Mouse (Mus musculus): ENCODE data around the gene Fam72a. TPM values are rescaled to one million over a fixed set of nuclear protein-coding genes. Genes with fewer than 3 reads are reported as not detected.
"Not testable (repeated sequence)": the region's sequence is repeated elsewhere in the genome, so short reads cannot be mapped to it uniquely, and the experiment has no call there.

Gene Fam72a
- total RNA-seq, 2 experiments from 2014 or later: 1.4 to 1.7 TPM

GRCm38 (mm10) chr1:131566056-131566455 lies 38.4 kb downstream of the Fam72a start:
- DNase-seq (ENCODE audit: extremely low spot score in 1 of 2, low spot score in 2 of 2); intact Hi-C loops (cut with DNase I): not testable (repeated sequence)

GRCm38 (mm10) chr1:131569721-131570120 lies 42.0 kb downstream of the Fam72a start:
- no peak for DNase-seq (ENCODE audit: extremely low spot score in 1 of 2, low spot score in 2 of 2)
- intact Hi-C loops (cut with DNase I): no loop called here

GRCm38 (mm10) chr1:131570391-131570790 lies 42.7 kb downstream of the Fam72a start:
- intact Hi-C loops (cut with DNase I): no loop called here
- DNase-seq (ENCODE audit: extremely low spot score in 1 of 2, low spot score in 2 of 2): no peak

GRCm38 (mm10) chr1:131573721-131574120 lies 46.0 kb downstream of the Fam72a start:
- peak in 1 of 2 experiments; percentile 85 for DNase-seq (ENCODE audit: extremely low spot score in 1 of 2, low spot score in 2 of 2)
- intact Hi-C loops (cut with DNase I): no loop called here

GRCm38 (mm10) chr1:131578943-131579680 lies 51.4 kb downstream of the Fam72a start:
- intact Hi-C loops (cut with DNase I): no loop called here
- no peak for DNase-seq (ENCODE audit: extremely low spot score in 1 of 2, low spot score in 2 of 2)

DNA sequence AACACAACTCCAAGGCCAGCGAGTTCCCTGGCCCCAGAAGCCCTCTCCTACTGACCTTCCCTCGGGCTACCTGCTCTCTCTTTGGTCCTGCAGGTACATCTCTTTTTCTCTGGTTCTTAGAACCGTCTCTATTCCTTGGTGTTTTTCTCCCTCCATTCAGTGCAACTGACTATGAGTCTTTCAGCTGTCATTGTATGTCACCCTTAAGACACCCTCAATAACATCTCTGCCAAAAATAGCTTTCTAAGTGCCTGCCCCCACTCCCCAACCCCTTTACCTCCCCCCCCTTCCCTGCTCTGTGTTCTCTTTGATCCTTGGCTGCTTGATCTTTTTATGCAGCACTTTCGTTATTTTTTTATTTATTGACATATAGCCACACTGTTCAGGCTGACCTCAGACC lies 52.7 kb downstream of the Fam72a start:
- intact Hi-C loops (cut with DNase I): no loop called here
- no peak for DNase-seq (ENCODE audit: extremely low spot score in 1 of 2, low spot score in 2 of 2)

DNA sequence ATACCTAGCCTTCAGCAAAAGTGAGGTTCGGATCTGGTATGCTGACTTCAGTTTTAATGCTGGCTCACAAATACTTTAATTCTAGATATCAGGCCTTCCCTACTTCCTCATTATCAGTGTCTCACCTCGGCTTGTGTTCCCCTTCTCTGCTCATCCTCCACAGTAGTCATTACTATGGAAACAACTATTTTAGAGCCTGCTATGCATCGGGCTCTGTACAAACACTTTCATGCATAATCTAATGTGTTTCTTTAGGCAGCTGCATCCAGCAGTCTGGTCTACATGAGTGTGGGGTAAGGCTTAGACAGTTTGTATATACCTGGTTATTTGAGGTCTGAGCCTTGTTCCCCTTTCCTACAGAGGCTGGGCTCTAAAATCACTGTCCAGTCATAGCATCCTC lies 55.9 kb downstream of the Fam72a start:
- DNase-seq (ENCODE audit: extremely low spot score in 1 of 2, low spot score in 2 of 2): peak in 1 of 2 experiments; percentile 33
- intact Hi-C loops (cut with DNase I): no loop called here

DNA sequence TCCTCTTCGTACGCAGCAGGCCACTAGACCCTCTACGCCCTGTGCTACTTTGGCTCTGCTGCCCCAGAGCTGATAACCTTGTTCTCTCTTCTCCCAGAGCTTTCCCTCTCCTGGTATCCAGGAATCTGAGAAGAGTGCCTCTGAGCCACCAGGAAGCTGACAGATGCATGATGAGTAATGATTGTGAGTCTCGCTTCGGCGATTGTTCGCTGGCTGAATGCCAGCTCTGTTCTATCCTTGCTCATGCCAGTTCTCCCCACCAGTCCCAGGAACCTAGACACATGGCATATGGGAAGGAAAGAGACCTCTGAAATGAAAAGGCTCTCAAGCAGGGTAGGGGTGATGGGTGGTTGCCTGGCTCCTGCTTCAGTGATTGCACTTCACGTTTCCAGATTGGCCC lies 59.1 kb downstream of the Fam72a start:
- intact Hi-C loops (cut with DNase I): no loop called here
- peak; percentile 28 to 33 for DNase-seq (ENCODE audit: extremely low spot score in 1 of 2, low spot score in 2 of 2)

Small RNA genes within 50 kb of the gene (microRNA-seq; reads per million reads assigned to microRNA genes)
- not detected for gene Gm24273

Other genes starting within 250 kb of the Fam72a start
- 1 to 10 TPM; 1.8 to 2.2 TPM for gene Ikbke, start 248.3 kb upstream of the Fam72a start, total RNA-seq (2021)
- gene Srgap2, start 551 bp upstream of the Fam72a start, total RNA-seq (2021): 100 to 1,000 TPM; 137 TPM
- under 1 TPM in 1 of 2 experiments, not detected in 1; 0.17 TPM for gene Avpr1b, start 71.3 kb downstream of the Fam72a start, total RNA-seq (2021)
- gene Ctse, start 110.4 kb downstream of the Fam72a start, total RNA-seq (2021): under 1 TPM in 1 of 2 experiments, not detected in 1; 0.22 TPM
- 1 to 10 TPM; 2.3 to 2.4 TPM for gene Rab7b, start 160.8 kb downstream of the Fam72a start, total RNA-seq (2021)
- gene Slc26a9, start 216.1 kb downstream of the Fam72a start, total RNA-seq (2021): under 1 TPM; 0.18 to 0.24 TPM

Measured in left cerebral cortex, postnatal 10 days (tissue).